Mouse (Mus musculus) spleen, adult 2 months (tissue): ENCODE data around the gene Schip1. TPM values are rescaled to one million over a fixed set of nuclear protein-coding genes. Genes with fewer than 3 reads are reported as not detected.

ENCODE experiments used
- DNase-seq, 2 experiments: peaks; one replicate each; pipeline versions ENCODE4 v3.0.0 to v3.0.0-alpha.2; 2012 to 2021; ENCODE audit warnings: low spot score in 2 of 2, low read depth in 1 of 2
- H3K27ac ChIP-seq: fragments of 200-500 bp; 2 replicates; pipeline ENCODE4 v1.5.1; 2012; ENCODE audit warnings: low read length, inconsistent platforms; ENCODE audit not compliant: insufficient read depth
- H3K27me3 ChIP-seq: fragments of 200-500 bp; 2 replicates; pipeline ENCODE4 v1.6.1; 2012; ENCODE audit warnings: mild to moderate bottlenecking, moderate library complexity, low read length, inconsistent platforms; ENCODE audit not compliant: control insufficient read depth, insufficient read depth
- H3K36me3 ChIP-seq: fragments of 200-500 bp; 2 replicates; pipeline ENCODE4 v1.6.1; 2012; ENCODE audit warnings: mild to moderate bottlenecking, low read length, inconsistent platforms; ENCODE audit not compliant: control insufficient read depth, insufficient read depth
- H3K4me1 ChIP-seq: fragments of 200-500 bp; 2 replicates; pipeline ENCODE4 v1.6.1; 2011; ENCODE audit warnings: inconsistent platforms; ENCODE audit not compliant: control insufficient read depth, insufficient read depth, insufficient read length
- H3K4me3 ChIP-seq: fragments of 200-500 bp; 2 replicates; pipeline ENCODE4 v1.5.1; 2011; ENCODE audit warnings: mild to moderate bottlenecking, inconsistent platforms; ENCODE audit not compliant: insufficient read depth, insufficient read length; ENCODE audit errors: extremely low read depth
- CTCF ChIP-seq: fragments of 200-500 bp; IDR thresholded peaks from 2 replicates; pipeline ENCODE4 v1.5.1; 2011; ENCODE audit warnings: mild to moderate bottlenecking, inconsistent platforms; ENCODE audit not compliant: insufficient read depth, insufficient read length, insufficient replicate concordance; ENCODE audit errors: extremely low read depth
- POLR2A ChIP-seq: fragments of 200-500 bp; IDR thresholded peaks from 2 replicates; pipeline ENCODE4 v1.6.1; 2011; ENCODE audit warnings: low read depth, low read length, inconsistent platforms
- WGBS: fragments of 180-500 bp; shearing (Covaris S2); methylation state at CpG from one replicate; pipeline ENCODE4 v1.1.7; 2018; 5-methylcytosine and 5-hydroxymethylcytosine counted together
- polyA plus RNA-seq: library from polyadenylated mRNA; depleted of rRNA; stranded (reverse); fragments of >200 nt; gene quantifications from 2 replicates; pipeline ENCODE4 v1.2.3, GENCODE M21; 2012

Schip1 gene
- polyA plus RNA-seq, 1 experiment: 3.7 TPM

DNA sequence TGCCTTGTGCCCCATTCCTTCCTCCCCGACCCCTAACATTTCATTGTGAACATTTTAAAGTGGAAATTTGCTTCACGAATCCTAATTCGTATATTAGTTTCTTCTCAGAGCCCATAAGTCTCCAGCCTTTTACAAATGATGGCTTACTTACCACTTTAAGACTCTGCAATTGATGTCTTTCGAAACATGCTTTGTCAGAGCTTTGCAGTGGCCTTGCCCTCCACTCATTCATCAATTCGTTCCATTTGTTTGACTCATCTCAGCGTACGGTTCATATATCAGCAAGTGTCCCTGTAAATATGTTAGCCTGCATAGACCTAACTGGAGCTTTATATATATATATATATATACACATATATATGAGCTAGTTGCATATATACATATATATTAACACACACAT, 503.0 kb downstream of the Schip1 start:
- no peak for DNase-seq
- no peaks in the 10 kb centered on the region for H3K36me3 ChIP-seq
- WGBS: 87% methylated on average over 7 of the region's 7 CpGs

GRCm38 (mm10) chr3:68568149-68568548, 503.5 kb downstream of the Schip1 start:
- 90% methylated on average over 3 of the region's 3 CpGs for WGBS
- no peak for DNase-seq

More for the DNA sequence above, 503.0 kb downstream of the Schip1 start:
- Histone ChIP-seq H3K27ac (no peak overlapping the region), H3K4me3 (no peak overlapping the region), H3K27me3 (no peaks in the 10 kb centered on the region), H3K4me1 (no peaks in the 10 kb centered on the region)
- TF ChIP-seq CTCF (no peak), POLR2A (no peak)

DNA sequence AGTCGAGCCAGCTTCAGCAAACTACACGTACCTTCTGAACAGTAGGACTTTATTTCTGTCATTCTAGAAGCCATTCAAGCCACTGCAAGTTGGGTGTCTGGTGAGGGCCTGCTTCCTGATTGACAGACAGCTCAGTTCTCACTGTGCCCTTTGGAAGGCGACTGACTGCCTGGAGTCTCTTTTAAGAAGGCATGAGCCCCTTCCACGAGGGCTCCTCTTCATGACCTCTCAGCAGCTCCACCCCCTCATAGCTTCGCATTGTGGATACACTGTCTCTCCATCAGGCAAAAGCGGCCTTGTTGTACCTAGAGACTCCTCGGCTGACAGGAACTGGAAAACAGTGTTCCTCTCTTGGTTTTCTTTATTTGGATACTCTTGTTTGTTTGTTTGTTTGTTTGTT, 504.1 kb downstream of the Schip1 start:
- TF ChIP-seq POLR2A (no peak), CTCF (no peak)
- DNase-seq: no peak
- Histone ChIP-seq H3K4me3 (no peak overlapping the region), H3K36me3 (no peaks in the 10 kb centered on the region), H3K27me3 (no peaks in the 10 kb centered on the region), H3K4me1 (no peaks in the 10 kb centered on the region), H3K27ac (no peak overlapping the region)
- 83% methylated on average over 7 of the region's 7 CpGs for WGBS

More at GRCm38 (mm10) chr3:68568149-68568548, 503.5 kb downstream of the Schip1 start:
- no peak for TF ChIP-seq POLR2A
- no peak for TF ChIP-seq CTCF
- no peaks in the 10 kb centered on the region for H3K36me3 ChIP-seq
- H3K27ac ChIP-seq: no peak overlapping the region
- H3K4me3 ChIP-seq: no peak overlapping the region
- no peaks in the 10 kb centered on the region for H3K27me3 ChIP-seq
- no peaks in the 10 kb centered on the region for H3K4me1 ChIP-seq

DNA sequence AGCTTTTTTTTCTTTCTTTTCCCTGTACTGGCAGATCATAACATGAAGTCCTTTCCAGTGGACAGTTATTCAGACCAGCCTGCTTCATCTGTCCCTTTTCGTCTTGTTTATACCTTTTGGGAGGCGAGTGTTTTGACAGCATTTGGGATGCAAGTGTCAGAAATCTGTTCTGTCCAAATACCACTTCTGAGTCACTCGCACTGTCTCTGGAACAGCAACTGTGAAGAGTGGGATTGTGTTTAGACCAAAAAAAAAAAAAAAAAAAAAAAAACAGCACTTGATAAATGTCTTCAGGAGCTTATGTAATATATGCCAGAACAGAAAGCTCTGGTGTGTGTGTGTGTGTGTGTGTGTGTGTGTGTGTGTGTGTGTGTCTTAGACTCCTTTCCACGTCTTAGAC, 505.7 kb downstream of the Schip1 start:
- no peak overlapping the region for H3K27ac ChIP-seq
- no peaks in the 10 kb centered on the region for H3K4me1 ChIP-seq
- no peak overlapping the region for H3K4me3 ChIP-seq
- TF ChIP-seq POLR2A (no peak), CTCF (no peak)
- no peaks in the 10 kb centered on the region for H3K36me3 ChIP-seq
- 87% methylated on average over 4 of the region's 4 CpGs for WGBS
- no peak for DNase-seq
- H3K27me3 ChIP-seq: no peaks in the 10 kb centered on the region

DNA sequence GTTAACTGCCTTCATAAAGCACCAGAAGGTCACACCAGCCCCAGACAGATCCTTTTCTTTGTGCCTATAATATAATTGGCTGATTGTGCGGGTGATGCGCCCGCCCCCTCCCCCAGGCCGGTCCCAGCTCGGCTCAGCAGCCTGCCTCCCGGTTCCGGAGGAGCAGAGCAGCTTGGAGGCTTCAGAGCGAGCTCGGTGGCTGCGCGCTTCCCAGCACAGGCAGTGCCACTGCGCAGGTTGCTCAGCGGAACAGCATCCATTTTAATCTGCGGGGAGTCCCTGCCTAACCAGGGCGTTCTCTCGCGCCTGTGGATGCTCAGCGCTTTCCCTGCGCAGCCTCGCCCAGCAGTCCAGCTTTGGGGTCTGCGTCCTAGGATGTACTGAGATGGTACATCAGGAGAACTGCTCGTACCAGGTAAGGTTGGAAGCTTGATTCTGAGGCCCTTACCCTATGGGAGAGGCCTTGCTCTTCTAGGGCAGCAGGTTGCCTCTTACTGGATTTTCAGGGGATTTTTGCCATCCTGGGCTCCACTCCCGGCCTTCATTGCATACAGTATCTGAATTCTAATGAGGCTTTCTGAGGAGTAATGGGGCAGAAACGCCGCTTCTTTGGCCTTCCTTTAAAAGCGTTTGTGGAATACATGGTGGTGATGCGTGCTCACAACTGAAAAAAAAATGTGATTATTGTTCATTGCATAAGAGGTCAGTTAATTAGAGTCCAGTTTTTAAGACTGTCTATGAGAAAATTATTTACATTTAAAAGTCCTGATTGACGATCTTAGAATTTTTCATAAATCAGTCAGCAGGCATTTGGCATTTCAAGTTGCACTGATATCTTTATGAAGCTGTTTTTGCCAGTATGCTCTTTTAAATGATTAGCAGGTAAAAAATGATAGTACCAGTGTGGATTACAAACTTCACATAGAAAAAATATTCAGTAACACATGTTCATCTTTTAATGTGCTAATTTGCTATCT, 507.9 kb downstream of the Schip1 start:
- H3K4me3 ChIP-seq: no peak overlapping the region
- no peaks in the 10 kb centered on the region for H3K27me3 ChIP-seq
- H3K4me1 ChIP-seq: no peaks in the 10 kb centered on the region
- TF ChIP-seq CTCF: no peak
- no peak for DNase-seq
- H3K36me3 ChIP-seq: no peaks in the 10 kb centered on the region
- WGBS: 48% methylated on average over 28 of the region's 28 CpGs
- no peak overlapping the region for H3K27ac ChIP-seq

DNA sequence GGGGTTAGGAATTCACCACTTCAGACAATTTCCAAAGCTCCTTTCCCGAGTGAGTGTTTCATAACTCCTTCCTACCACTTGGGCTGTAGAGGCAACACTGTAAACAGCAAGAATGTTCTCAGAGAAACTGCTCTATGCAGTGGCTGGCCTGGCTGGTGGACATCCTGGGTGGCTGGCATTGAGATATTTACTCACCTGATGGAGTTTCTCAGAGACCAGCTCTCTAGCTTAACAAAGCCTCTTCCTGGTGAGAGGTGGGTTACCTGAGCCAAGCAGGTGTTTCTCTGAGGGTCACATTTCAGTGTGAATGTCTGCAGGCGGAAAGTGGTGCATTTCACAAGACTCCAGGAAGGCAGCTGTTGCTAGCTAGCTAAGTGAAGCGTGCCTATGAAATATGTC, 508.6 kb downstream of the Schip1 start:
- no peaks in the 10 kb centered on the region for H3K27me3 ChIP-seq
- H3K27ac ChIP-seq: no peak overlapping the region
- no peak for DNase-seq
- WGBS: 76% methylated on average over 3 of the region's 3 CpGs
- no peak overlapping the region for H3K4me3 ChIP-seq
- H3K4me1 ChIP-seq: no peaks in the 10 kb centered on the region
- no peak for TF ChIP-seq POLR2A
- TF ChIP-seq CTCF: no peak
- H3K36me3 ChIP-seq: no peaks in the 10 kb centered on the region

GRCm38 (mm10) chr3:68574097-68574496, 509.5 kb downstream of the Schip1 start:
- 69% methylated on average over 8 of the region's 8 CpGs for WGBS
- no peaks in the 10 kb centered on the region for H3K36me3 ChIP-seq
- no peaks in the 10 kb centered on the region for H3K4me1 ChIP-seq
- DNase-seq: no peak
- no peak overlapping the region for H3K4me3 ChIP-seq
- H3K27ac ChIP-seq: no peak overlapping the region
- no peaks in the 10 kb centered on the region for H3K27me3 ChIP-seq
- no peak for TF ChIP-seq CTCF
- no peak for TF ChIP-seq POLR2A
